Mouse (Mus musculus): ENCODE results near the gene Pnpla2. TPM values are rescaled to one million over a fixed set of nuclear protein-coding genes. Genes with fewer than 3 reads are reported as not detected.

The Pnpla2 gene
- polyA plus RNA-seq, 1 experiment: 21.3 TPM

DNA sequence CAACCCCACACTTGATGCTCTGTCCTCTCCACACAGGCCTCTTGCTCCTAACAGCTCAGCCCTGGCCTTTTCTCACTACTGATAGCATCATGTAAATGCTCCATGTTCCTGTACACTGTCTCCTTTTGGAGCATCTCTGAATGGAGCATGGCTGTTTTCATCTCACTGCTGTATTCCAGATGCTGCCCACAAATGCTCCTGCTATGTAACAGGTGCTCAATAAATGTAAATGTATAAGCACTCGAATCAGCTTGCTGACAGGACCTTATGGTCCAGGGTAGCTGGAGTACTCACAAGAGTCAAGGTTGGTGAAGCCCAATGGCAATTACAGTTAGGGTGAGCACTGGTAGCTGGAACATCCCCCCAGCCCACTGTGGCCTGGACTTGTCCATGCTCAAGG is 16.2 kb downstream of the Pnpla2 start:
- TF ChIP-seq POLR2A (IDR thresholded peaks at IDR 0.05; ENCODE audit: borderline replicate concordance, control insufficient read depth, low read depth, low read length) (no peak), CTCF (IDR thresholded peaks at IDR 0.05; ENCODE audit: control insufficient read depth, insufficient read depth, low read length) (no peak)
- peaks cover 11% of the 10 kb centered on the region for H3K4me1 ChIP-seq (ENCODE audit: control insufficient read depth, insufficient read depth, low read length)
- 95% methylated on average over 1 of the region's 1 CpGs for WGBS
- H3K4me3 ChIP-seq (replicated peaks; ENCODE audit: control insufficient read depth, low read depth, low read length): no peak overlapping the region
- no peak overlapping the region for H3K27ac ChIP-seq (ENCODE audit: control insufficient read depth, insufficient read depth, low read depth, low read length, poor library complexity)

- Histone ChIP-seq H3K4me3 (replicated peaks; ENCODE audit: control insufficient read depth, low read depth, low read length) (no peak overlapping the region), H3K4me1 (ENCODE audit: control insufficient read depth, insufficient read depth, low read length) (peaks cover 9% of the 10 kb centered on the region), H3K27ac (ENCODE audit: control insufficient read depth, insufficient read depth, low read depth, low read length, poor library complexity) (no peak overlapping the region)
- TF ChIP-seq POLR2A (IDR thresholded peaks at IDR 0.05; ENCODE audit: borderline replicate concordance, control insufficient read depth, low read depth, low read length): no peak
- TF ChIP-seq CTCF (IDR thresholded peaks at IDR 0.05; ENCODE audit: control insufficient read depth, insufficient read depth, low read length): no peak
- 76% methylated on average over 6 of the region's 6 CpGs for WGBS
These were observed 17.2 kb downstream of the Pnpla2 start for GRCm38 (mm10) chr7:141472226-141472625.

- H3K27ac ChIP-seq (ENCODE audit: control insufficient read depth, insufficient read depth, low read depth, low read length, poor library complexity): no peak overlapping the region
- H3K4me3 ChIP-seq (replicated peaks; ENCODE audit: control insufficient read depth, low read depth, low read length): no peak overlapping the region
- WGBS: 81% methylated on average over 6 of the region's 6 CpGs
- H3K4me1 ChIP-seq (ENCODE audit: control insufficient read depth, insufficient read depth, low read length): peaks cover 9% of the 10 kb centered on the region
- TF ChIP-seq POLR2A (IDR thresholded peaks at IDR 0.05; ENCODE audit: borderline replicate concordance, control insufficient read depth, low read depth, low read length): no peak
- no peak for TF ChIP-seq CTCF (IDR thresholded peaks at IDR 0.05; ENCODE audit: control insufficient read depth, insufficient read depth, low read length)
These were observed 17.8 kb downstream of the Pnpla2 start for GRCm38 (mm10) chr7:141472763-141473162.

DNA sequence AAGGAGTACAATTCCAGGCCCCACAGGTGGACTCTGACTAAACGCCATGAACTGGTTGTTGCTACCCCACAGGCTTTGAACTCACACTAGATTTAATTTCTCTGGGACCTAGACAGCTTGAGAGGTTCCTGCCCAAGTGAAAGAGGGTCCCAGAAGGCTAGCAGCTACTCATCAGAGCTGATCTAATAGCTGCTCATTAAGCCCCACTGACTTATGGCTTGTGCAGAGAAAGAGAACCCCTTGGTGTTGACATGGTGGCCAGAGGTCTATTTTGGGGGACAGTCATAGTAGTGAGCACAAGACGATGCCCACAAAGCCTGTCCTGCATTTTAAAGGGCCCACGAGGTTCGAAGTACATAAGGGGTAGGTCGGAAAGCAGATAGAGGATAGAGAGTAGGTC is 19.2 kb downstream of the Pnpla2 start:
- no peak overlapping the region for H3K27ac ChIP-seq (ENCODE audit: control insufficient read depth, insufficient read depth, low read depth, low read length, poor library complexity)
- WGBS: 7% methylated on average over 5 of the region's 5 CpGs
- H3K4me1 ChIP-seq (ENCODE audit: control insufficient read depth, insufficient read depth, low read length): peaks cover 8% of the 10 kb centered on the region
- H3K4me3 ChIP-seq (replicated peaks; ENCODE audit: control insufficient read depth, low read depth, low read length): peak overlapping the region; percentile 77
- TF ChIP-seq POLR2A (IDR thresholded peaks at IDR 0.05; ENCODE audit: borderline replicate concordance, control insufficient read depth, low read depth, low read length) (no peak), CTCF (IDR thresholded peaks at IDR 0.05; ENCODE audit: control insufficient read depth, insufficient read depth, low read length) (no peak)

DNA sequence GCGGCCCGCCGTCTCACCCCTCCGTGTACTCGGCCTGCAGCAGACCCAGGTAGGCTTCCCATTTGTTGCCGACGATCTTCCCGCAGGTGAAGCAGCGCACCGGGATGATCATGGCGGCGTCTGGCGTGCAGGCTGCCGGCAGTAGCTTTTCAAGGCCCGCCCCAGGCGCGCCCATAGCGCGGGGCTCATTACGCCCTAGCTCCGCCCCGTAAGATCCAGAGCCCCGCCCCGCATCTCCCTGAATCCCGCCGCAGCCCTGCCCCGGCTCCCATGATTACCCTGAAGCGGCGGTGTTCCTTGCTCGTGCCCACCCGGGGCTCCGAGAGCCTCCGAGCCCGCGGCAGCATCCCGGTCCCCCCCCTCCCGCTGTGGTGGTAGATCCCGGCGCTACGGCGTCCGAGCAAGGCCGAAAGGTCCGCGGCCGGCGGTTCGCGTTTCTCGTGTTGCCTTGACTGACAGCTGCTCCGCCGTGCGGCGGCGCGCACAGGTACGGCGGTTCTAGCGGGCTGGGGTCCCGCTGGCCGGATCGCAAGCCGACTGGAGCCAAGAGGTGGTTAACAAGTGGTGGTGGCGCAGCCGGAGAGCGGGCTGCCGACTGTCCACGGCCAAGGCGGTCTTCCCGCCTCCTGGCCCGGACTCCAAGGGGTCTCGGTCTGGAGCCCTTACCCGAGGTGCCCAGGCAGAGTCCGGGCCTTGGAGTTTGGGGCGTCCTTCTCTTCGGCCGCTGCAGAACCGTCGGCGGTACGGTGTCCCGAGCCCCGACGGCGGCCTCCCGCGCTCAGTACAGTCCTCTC is 20.2 kb downstream of the Pnpla2 start, which contains the start of the genes Polr2l and Tspan4:
Gene Polr2l (minus strand): TSS at position 122 of the 794 bp plus-strand sequence.
Gene Tspan4 (plus strand): TSS at position 230 of the 794 bp plus-strand sequence.
- peak within 1 kb of the TSS; percentile 80 for H3K27ac ChIP-seq (ENCODE audit: control insufficient read depth, insufficient read depth, low read depth, low read length, poor library complexity)
- TF ChIP-seq POLR2A (IDR thresholded peaks at IDR 0.05; ENCODE audit: borderline replicate concordance, control insufficient read depth, low read depth, low read length) (peak; percentile 71; the same call in 1 of the 2 replicates), CTCF (IDR thresholded peaks at IDR 0.05; ENCODE audit: control insufficient read depth, insufficient read depth, low read length) (no peak)
- peak within 1 kb of the TSS; percentile 77 for H3K4me3 ChIP-seq (replicated peaks; ENCODE audit: control insufficient read depth, low read depth, low read length)
- WGBS: under 1% methylated on average over 87 of the region's 87 CpGs
- peaks cover 7% of the 10 kb centered on the region for H3K4me1 ChIP-seq (ENCODE audit: control insufficient read depth, insufficient read depth, low read length)

- Histone ChIP-seq H3K4me3 (replicated peaks; ENCODE audit: control insufficient read depth, low read depth, low read length) (peak overlapping the region; percentile 77), H3K4me1 (ENCODE audit: control insufficient read depth, insufficient read depth, low read length) (peaks cover 7% of the 10 kb centered on the region), H3K27ac (ENCODE audit: control insufficient read depth, insufficient read depth, low read depth, low read length, poor library complexity) (peak overlapping the region; percentile 80; the same call in 1 of the 2 replicates)
- WGBS: under 1% methylated on average over 12 of the region's 12 CpGs
- TF ChIP-seq CTCF (IDR thresholded peaks at IDR 0.05; ENCODE audit: control insufficient read depth, insufficient read depth, low read length) (no peak), POLR2A (IDR thresholded peaks at IDR 0.05; ENCODE audit: borderline replicate concordance, control insufficient read depth, low read depth, low read length) (no peak)
These were observed 20.8 kb downstream of the Pnpla2 start for GRCm38 (mm10) chr7:141475805-141476158.

GRCm38 (mm10) chr7:141476226-141476980 is 21.4 kb downstream of the Pnpla2 start:
- Histone ChIP-seq H3K4me1 (ENCODE audit: control insufficient read depth, insufficient read depth, low read length) (peaks cover 9% of the 10 kb centered on the region), H3K4me3 (replicated peaks; ENCODE audit: control insufficient read depth, low read depth, low read length) (peak overlapping the region; percentile 55), H3K27ac (ENCODE audit: control insufficient read depth, insufficient read depth, low read depth, low read length, poor library complexity) (peak overlapping the region; percentile 46)
- under 1% methylated on average over 17 of the region's 17 CpGs for WGBS
- TF ChIP-seq POLR2A (IDR thresholded peaks at IDR 0.05; ENCODE audit: borderline replicate concordance, control insufficient read depth, low read depth, low read length) (no peak), CTCF (IDR thresholded peaks at IDR 0.05; ENCODE audit: control insufficient read depth, insufficient read depth, low read length) (no peak)

- 3% methylated on average over 7 of the region's 7 CpGs for WGBS
These were observed 22.0 kb downstream of the Pnpla2 start for GRCm38 (mm10) chr7:141476981-141477370.

More at GRCm38 (mm10) chr7:141476981-141477370, 22.0 kb downstream of the Pnpla2 start:
- H3K4me1 ChIP-seq (ENCODE audit: control insufficient read depth, insufficient read depth, low read length): peaks cover 9% of the 10 kb centered on the region
- peak overlapping the region; percentile 2 for H3K4me3 ChIP-seq (replicated peaks; ENCODE audit: control insufficient read depth, low read depth, low read length)
- TF ChIP-seq POLR2A (IDR thresholded peaks at IDR 0.05; ENCODE audit: borderline replicate concordance, control insufficient read depth, low read depth, low read length) (no peak), CTCF (IDR thresholded peaks at IDR 0.05; ENCODE audit: control insufficient read depth, insufficient read depth, low read length) (no peak)
- peak overlapping the region; percentile 46 for H3K27ac ChIP-seq (ENCODE audit: control insufficient read depth, insufficient read depth, low read depth, low read length, poor library complexity)

Measured in bone marrow, adult 2 months (tissue).